Mouse (Mus musculus): ENCODE results near the gene Nt5c.
"Not testable (repeated sequence)": the region's sequence is repeated elsewhere in the genome, so short reads cannot be mapped to it uniquely, and the experiment has no call there.

Nt5c gene

GRCm38 (mm10) chr11:115491356-115492083, at the start of gene Nt5c:
Gene Nt5c (minus strand): TSS chr11:115491862.
- peak; percentile 77 to 85 for DNase-seq (ENCODE audit: low spot score in 2 of 2)

- no peak for DNase-seq (ENCODE audit: low spot score in 2 of 2)
Measured at GRCm38 (mm10) chr11:115538045-115538444, 46.4 kb upstream of the Nt5c start.

- DNase-seq (ENCODE audit: low spot score in 2 of 2) = no peak
Measured at GRCm38 (mm10) chr11:115536856-115537568, 45.4 kb upstream of the Nt5c start.

GRCm38 (mm10) chr11:115536038-115536681, 44.5 kb upstream of the Nt5c start, which contains the start of gene Sumo2:
Gene Sumo2 (minus strand): TSS chr11:115536276.
- peak; percentile 97 to 99 for DNase-seq (ENCODE audit: low spot score in 2 of 2)

- DNase-seq (ENCODE audit: low spot score in 2 of 2) = peak; percentile 39 to 45
Measured at GRCm38 (mm10) chr11:115535401-115536037, 43.9 kb upstream of the Nt5c start.

GRCm38 (mm10) chr11:115534759-115535371, 43.2 kb upstream of the Nt5c start:
- no peak for DNase-seq (ENCODE audit: low spot score in 2 of 2)

GRCm38 (mm10) chr11:115526446-115526845, 34.8 kb upstream of the Nt5c start:
- not testable (repeated sequence) for DNase-seq (ENCODE audit: low spot score in 2 of 2)

GRCm38 (mm10) chr11:115522703-115523102, 31.0 kb upstream of the Nt5c start:
- DNase-seq (ENCODE audit: low spot score in 2 of 2) = no peak

GRCm38 (mm10) chr11:115522238-115522637, 30.6 kb upstream of the Nt5c start:
- no peak for DNase-seq (ENCODE audit: low spot score in 2 of 2)

GRCm38 (mm10) chr11:115521080-115521479, 29.4 kb upstream of the Nt5c start:
- DNase-seq (ENCODE audit: low spot score in 2 of 2) = no peak

GRCm38 (mm10) chr11:115520218-115520617, 28.6 kb upstream of the Nt5c start:
- no peak for DNase-seq (ENCODE audit: low spot score in 2 of 2)

GRCm38 (mm10) chr11:115519581-115519980, 27.9 kb upstream of the Nt5c start:
- DNase-seq (ENCODE audit: low spot score in 2 of 2) = no peak

- no peak for DNase-seq (ENCODE audit: low spot score in 2 of 2)
Measured at GRCm38 (mm10) chr11:115518693-115519092, 27.0 kb upstream of the Nt5c start.

- no peak for DNase-seq (ENCODE audit: low spot score in 2 of 2)
Measured at GRCm38 (mm10) chr11:115516942-115517341, 25.3 kb upstream of the Nt5c start.

- DNase-seq (ENCODE audit: low spot score in 2 of 2) = no peak
Measured at GRCm38 (mm10) chr11:115515021-115515420, 23.4 kb upstream of the Nt5c start.

- peak; percentile 93 to 94 for DNase-seq (ENCODE audit: low spot score in 2 of 2)
Measured at GRCm38 (mm10) chr11:115514238-115514663, 22.6 kb upstream of the Nt5c start, which contains the start of gene Jpt1. Gene Jpt1 (minus strand): TSS chr11:115514387.

GRCm38 (mm10) chr11:115513271-115514237, 21.9 kb upstream of the Nt5c start:
- no peak for DNase-seq (ENCODE audit: low spot score in 2 of 2)

GRCm38 (mm10) chr11:115512407-115513183, 20.9 kb upstream of the Nt5c start:
- DNase-seq (ENCODE audit: low spot score in 2 of 2) = no peak

- DNase-seq (ENCODE audit: low spot score in 2 of 2) = no peak
Measured at GRCm38 (mm10) chr11:115512004-115512403, 20.3 kb upstream of the Nt5c start.

All from urinary bladder, adult 18-20 months (tissue).